Mouse (Mus musculus): ENCODE data around the gene Fbxo22. TPM values are rescaled to one million over a fixed set of nuclear protein-coding genes. Genes with fewer than 3 reads are reported as not detected.
"Not testable (repeated sequence)": the region's sequence is repeated elsewhere in the genome, so short reads cannot be mapped to it uniquely, and the experiment has no call there.

Fbxo22 gene
- polyA plus RNA-seq, 1 experiment from 2014 or later, result 62.4 TPM

- WGBS, result 81% methylated on average over 4 of the region's 4 CpGs
- no peaks in the 10 kb centered on the region for H3K9me3 ChIP-seq (ENCODE audit: control insufficient read depth, low read length)
- no peak overlapping the region for H3K9ac ChIP-seq (ENCODE audit: low read length)
- H3K27ac ChIP-seq (replicated peaks in 1 of 2; ENCODE audit: control insufficient read depth in 1 of 2, insufficient read depth in 1 of 2, low read depth in 2 of 2, low read length in 2 of 2), result no peak overlapping the region
- H3K4me1 ChIP-seq (ENCODE audit: control insufficient read depth in 2 of 2, insufficient read depth in 2 of 2, low read length in 2 of 2), result 0 out of 4 replicates have a peak, but pooled peaks cover 0 to 4% of the 10 kb centered on the region in 2 experiments
- no peaks in the 10 kb centered on the region for H3K36me3 ChIP-seq (ENCODE audit: control insufficient read depth, insufficient read depth, low read length)
- no peak overlapping the region for H3K4me2 ChIP-seq (ENCODE audit: low read length)
- H3K4me3 ChIP-seq (ENCODE audit: control insufficient read depth in 1 of 2, insufficient read depth in 1 of 2, low read depth in 1 of 2, low read length in 2 of 2), result no peak overlapping the region
- no peaks in the 10 kb centered on the region for H3K27me3 ChIP-seq (ENCODE audit: control insufficient read depth, insufficient read depth, low read length)
- ATAC-seq (ENCODE audit: insufficient number of reproducible peaks, insufficient read depth, low FRiP score, low read depth), result no peak
Observed at GRCm38 (mm10) chr9:55248465-55248864, 39.7 kb downstream of the Fbxo22 start.

- no peak for ATAC-seq (ENCODE audit: insufficient number of reproducible peaks, insufficient read depth, low FRiP score, low read depth)
- 75% methylated on average over 6 of the region's 6 CpGs for WGBS
Observed at GRCm38 (mm10) chr9:55250595-55251247, 42.0 kb downstream of the Fbxo22 start.

GRCm38 (mm10) chr9:55252097-55252496 lies 43.4 kb downstream of the Fbxo22 start:
- 54% methylated on average over 2 of the region's 2 CpGs for WGBS
- not testable (repeated sequence) for H3K9me3 ChIP-seq (ENCODE audit: control insufficient read depth, low read length); H3K4me2 ChIP-seq (ENCODE audit: low read length); H3K36me3 ChIP-seq (ENCODE audit: control insufficient read depth, insufficient read depth, low read length); H3K27ac ChIP-seq (replicated peaks in 1 of 2; ENCODE audit: control insufficient read depth in 1 of 2, insufficient read depth in 1 of 2, low read depth in 2 of 2, low read length in 2 of 2); H3K9ac ChIP-seq (ENCODE audit: low read length); H3K4me1 ChIP-seq (ENCODE audit: control insufficient read depth in 2 of 2, insufficient read depth in 2 of 2, low read length in 2 of 2); H3K4me3 ChIP-seq (ENCODE audit: control insufficient read depth in 1 of 2, insufficient read depth in 1 of 2, low read depth in 1 of 2, low read length in 2 of 2); ATAC-seq (ENCODE audit: insufficient number of reproducible peaks, insufficient read depth, low FRiP score, low read depth); H3K27me3 ChIP-seq (ENCODE audit: control insufficient read depth, insufficient read depth, low read length)

More at GRCm38 (mm10) chr9:55250595-55251247, 42.0 kb downstream of the Fbxo22 start:
- Histone ChIP-seq H3K4me1 (ENCODE audit: control insufficient read depth in 2 of 2, insufficient read depth in 2 of 2, low read length in 2 of 2) (no peaks in the 10 kb centered on the region), H3K4me2 (ENCODE audit: low read length) (no peak overlapping the region), H3K27me3 (ENCODE audit: control insufficient read depth, insufficient read depth, low read length) (no peaks in the 10 kb centered on the region), H3K4me3 (ENCODE audit: control insufficient read depth in 1 of 2, insufficient read depth in 1 of 2, low read depth in 1 of 2, low read length in 2 of 2) (no peak overlapping the region), H3K9me3 (ENCODE audit: control insufficient read depth, low read length) (no peaks in the 10 kb centered on the region), H3K27ac (replicated peaks in 1 of 2; ENCODE audit: control insufficient read depth in 1 of 2, insufficient read depth in 1 of 2, low read depth in 2 of 2, low read length in 2 of 2) (no peak overlapping the region), H3K9ac (ENCODE audit: low read length) (no peak overlapping the region), H3K36me3 (ENCODE audit: control insufficient read depth, insufficient read depth, low read length) (no peaks in the 10 kb centered on the region)

GRCm38 (mm10) chr9:55253849-55254248 lies 45.1 kb downstream of the Fbxo22 start:
- no peak for ATAC-seq (ENCODE audit: insufficient number of reproducible peaks, insufficient read depth, low FRiP score, low read depth)
- WGBS, result 48% methylated on average over 1 of the region's 1 CpGs
- no peaks in the 10 kb centered on the region for H3K27me3 ChIP-seq (ENCODE audit: control insufficient read depth, insufficient read depth, low read length)

GRCm38 (mm10) chr9:55255056-55255455 lies 46.3 kb downstream of the Fbxo22 start:
- Histone ChIP-seq H3K4me3 (ENCODE audit: control insufficient read depth in 1 of 2, insufficient read depth in 1 of 2, low read depth in 1 of 2, low read length in 2 of 2) (no peak overlapping the region), H3K27me3 (ENCODE audit: control insufficient read depth, insufficient read depth, low read length) (no peaks in the 10 kb centered on the region), H3K4me2 (ENCODE audit: low read length) (no peak overlapping the region), H3K36me3 (ENCODE audit: control insufficient read depth, insufficient read depth, low read length) (no peaks in the 10 kb centered on the region), H3K27ac (replicated peaks in 1 of 2; ENCODE audit: control insufficient read depth in 1 of 2, insufficient read depth in 1 of 2, low read depth in 2 of 2, low read length in 2 of 2) (no peak overlapping the region), H3K9me3 (ENCODE audit: control insufficient read depth, low read length) (no peaks in the 10 kb centered on the region), H3K4me1 (ENCODE audit: control insufficient read depth in 2 of 2, insufficient read depth in 2 of 2, low read length in 2 of 2) (no peaks in the 10 kb centered on the region), H3K9ac (ENCODE audit: low read length) (no peak overlapping the region)
- no peak for ATAC-seq (ENCODE audit: insufficient number of reproducible peaks, insufficient read depth, low FRiP score, low read depth)
- WGBS, result 84% methylated on average over 5 of the region's 5 CpGs

More at GRCm38 (mm10) chr9:55253849-55254248, 45.1 kb downstream of the Fbxo22 start:
- no peak overlapping the region for H3K4me2 ChIP-seq (ENCODE audit: low read length)
- H3K36me3 ChIP-seq (ENCODE audit: control insufficient read depth, insufficient read depth, low read length), result no peaks in the 10 kb centered on the region
- no peak overlapping the region for H3K9ac ChIP-seq (ENCODE audit: low read length)
- no peaks in the 10 kb centered on the region for H3K9me3 ChIP-seq (ENCODE audit: control insufficient read depth, low read length)
- H3K4me3 ChIP-seq (ENCODE audit: control insufficient read depth in 1 of 2, insufficient read depth in 1 of 2, low read depth in 1 of 2, low read length in 2 of 2), result no peak overlapping the region
- H3K27ac ChIP-seq (replicated peaks in 1 of 2; ENCODE audit: control insufficient read depth in 1 of 2, insufficient read depth in 1 of 2, low read depth in 2 of 2, low read length in 2 of 2), result no peak overlapping the region
- no peaks in the 10 kb centered on the region for H3K4me1 ChIP-seq (ENCODE audit: control insufficient read depth in 2 of 2, insufficient read depth in 2 of 2, low read length in 2 of 2)

GRCm38 (mm10) chr9:55255604-55256003 lies 46.9 kb downstream of the Fbxo22 start:
- Histone ChIP-seq H3K9ac (ENCODE audit: low read length) (no peak overlapping the region), H3K36me3 (ENCODE audit: control insufficient read depth, insufficient read depth, low read length) (no peaks in the 10 kb centered on the region), H3K4me1 (ENCODE audit: control insufficient read depth in 2 of 2, insufficient read depth in 2 of 2, low read length in 2 of 2) (no peaks in the 10 kb centered on the region), H3K9me3 (ENCODE audit: control insufficient read depth, low read length) (no peaks in the 10 kb centered on the region), H3K4me3 (ENCODE audit: control insufficient read depth in 1 of 2, insufficient read depth in 1 of 2, low read depth in 1 of 2, low read length in 2 of 2) (no peak overlapping the region), H3K4me2 (ENCODE audit: low read length) (no peak overlapping the region), H3K27ac (replicated peaks in 1 of 2; ENCODE audit: control insufficient read depth in 1 of 2, insufficient read depth in 1 of 2, low read depth in 2 of 2, low read length in 2 of 2) (no peak overlapping the region), H3K27me3 (ENCODE audit: control insufficient read depth, insufficient read depth, low read length) (no peaks in the 10 kb centered on the region)
- ATAC-seq (ENCODE audit: insufficient number of reproducible peaks, insufficient read depth, low FRiP score, low read depth), result no peak
- 56% methylated on average over 4 of the region's 4 CpGs for WGBS

- Histone ChIP-seq H3K27ac (replicated peaks in 1 of 2; ENCODE audit: control insufficient read depth in 1 of 2, insufficient read depth in 1 of 2, low read depth in 2 of 2, low read length in 2 of 2) (no peak overlapping the region), H3K4me1 (ENCODE audit: control insufficient read depth in 2 of 2, insufficient read depth in 2 of 2, low read length in 2 of 2) (no peaks in the 10 kb centered on the region), H3K9ac (ENCODE audit: low read length) (no peak overlapping the region), H3K9me3 (ENCODE audit: control insufficient read depth, low read length) (no peaks in the 10 kb centered on the region), H3K4me3 (ENCODE audit: control insufficient read depth in 1 of 2, insufficient read depth in 1 of 2, low read depth in 1 of 2, low read length in 2 of 2) (no peak overlapping the region), H3K36me3 (ENCODE audit: control insufficient read depth, insufficient read depth, low read length) (no peaks in the 10 kb centered on the region), H3K4me2 (ENCODE audit: low read length) (no peak overlapping the region), H3K27me3 (ENCODE audit: control insufficient read depth, insufficient read depth, low read length) (no peaks in the 10 kb centered on the region)
- ATAC-seq (ENCODE audit: insufficient number of reproducible peaks, insufficient read depth, low FRiP score, low read depth), result no peak
- 86% methylated on average over 2 of the region's 2 CpGs for WGBS
Observed at GRCm38 (mm10) chr9:55257105-55257504, 48.4 kb downstream of the Fbxo22 start.

GRCm38 (mm10) chr9:55259741-55260140 lies 51.0 kb downstream of the Fbxo22 start:
- Histone ChIP-seq H3K27me3 (ENCODE audit: control insufficient read depth, insufficient read depth, low read length) (no peaks in the 10 kb centered on the region), H3K4me3 (ENCODE audit: control insufficient read depth in 1 of 2, insufficient read depth in 1 of 2, low read depth in 1 of 2, low read length in 2 of 2) (no peak overlapping the region), H3K9ac (ENCODE audit: low read length) (no peak overlapping the region), H3K4me2 (ENCODE audit: low read length) (no peak overlapping the region), H3K27ac (replicated peaks in 1 of 2; ENCODE audit: control insufficient read depth in 1 of 2, insufficient read depth in 1 of 2, low read depth in 2 of 2, low read length in 2 of 2) (no peak overlapping the region), H3K9me3 (ENCODE audit: control insufficient read depth, low read length) (no peaks in the 10 kb centered on the region), H3K4me1 (ENCODE audit: control insufficient read depth in 2 of 2, insufficient read depth in 2 of 2, low read length in 2 of 2) (no peaks in the 10 kb centered on the region), H3K36me3 (ENCODE audit: control insufficient read depth, insufficient read depth, low read length) (no peaks in the 10 kb centered on the region)
- WGBS, result 68% methylated on average over 6 of the region's 6 CpGs
- ATAC-seq (ENCODE audit: insufficient number of reproducible peaks, insufficient read depth, low FRiP score, low read depth), result no peak

Data from heart, embryonic 14.5 days (tissue).